ENCODE assay signal across 21 mouse cellular contexts in genomic region chr14:36198396-36198795, GRCm38 (mm10).
DNase-seq lines count a peak whose midpoint lies in the region; ATAC-seq lines count a peak whose summit lies in the region.
"Had no signal": no experiment of that assay in that cellular context is flagged by ENCODE, and none has a peak within 500 bp of the region (broad histone marks: within the 10 kb centered on the region; RNA-seq: fewer than 3 reads in every experiment).

No protein-coding gene starts in this region.

- no peaks in the 10 kb centered on the region for H3K36me3 ChIP-seq in midbrain, embryonic 13.5 days
- H3K36me3 ChIP-seq: forebrain, embryonic 10.5 days; hindbrain, embryonic 12.5 days; hindbrain, embryonic 15.5 days had no signal

- no peak for ATAC-seq in midbrain, embryonic 13.5 days
- ATAC-seq: activated CD4-positive, CD25-positive, alpha-beta regulatory T cell, adult 4 months; forebrain, embryonic 13.5 days; forebrain, embryonic 16.5 days had no signal

- no peak overlapping the region for H3K4me2 ChIP-seq in midbrain, embryonic 13.5 days (replicated peaks)
- H3K4me2 ChIP-seq: forebrain, embryonic 13.5 days; heart, embryonic 11.5 days; hindbrain, embryonic 12.5 days; hindbrain, embryonic 15.5 days had no signal

- DNase-seq in layer of hippocampus, adult 11-12 months (ENCODE audit: low spot score), result peak; percentile 47
- no peak for DNase-seq in layer of hippocampus, postnatal 25 days (ENCODE audit: extremely low spot score in 1 of 2, low spot score in 1 of 2)
- peak; percentile 76 for DNase-seq in layer of hippocampus, adult 9-11 months
- peak; percentile 27 to 50 for DNase-seq in layer of hippocampus, postnatal 36 days
- no peak for DNase-seq in thymus, adult 18-20 months
- DNase-seq: adrenal gland, adult 8-10 months; adrenal gland, postnatal 25 days; cerebellum, adult 11-12 months; cerebellum, adult 8-10 months; cerebellum, postnatal 36 days; gastrocnemius, adult 2 months; gastrocnemius, postnatal 14 days; heart, adult 11 months had no signal

- H3K4me3 ChIP-seq in midbrain, embryonic 13.5 days (replicated peaks), result no peak overlapping the region
- H3K4me3 ChIP-seq: forebrain, embryonic 10.5 days; forebrain, embryonic 13.5 days; gastrocnemius, adult 2 months; hindbrain, embryonic 12.5 days; hindbrain, embryonic 15.5 days had no signal

- H3K27me3 ChIP-seq in midbrain, embryonic 13.5 days, result no peaks in the 10 kb centered on the region
- H3K27me3 ChIP-seq: forebrain, embryonic 13.5 days; hindbrain, embryonic 12.5 days; hindbrain, embryonic 15.5 days had no signal

- no peak overlapping the region for H3K9ac ChIP-seq in midbrain, embryonic 13.5 days (replicated peaks)
- H3K9ac ChIP-seq: forebrain, embryonic 13.5 days; hindbrain, embryonic 12.5 days; hindbrain, embryonic 15.5 days had no signal

- 0 out of 2 replicates have a peak, but pooled peaks cover 6% of the 10 kb centered on the region for H3K4me1 ChIP-seq in midbrain, embryonic 13.5 days (replicated peaks)
- H3K4me1 ChIP-seq: forebrain, embryonic 10.5 days; hindbrain, embryonic 12.5 days; hindbrain, embryonic 15.5 days had no signal

- WGBS in midbrain, embryonic 13.5 days, result 100% methylated on average over 5 of the region's 5 CpGs

- H3K9me3 ChIP-seq in midbrain, embryonic 13.5 days, result no peaks in the 10 kb centered on the region
- H3K9me3 ChIP-seq: forebrain, embryonic 10.5 days; forebrain, embryonic 13.5 days; hindbrain, embryonic 15.5 days had no signal

- H3K27ac ChIP-seq in midbrain, embryonic 13.5 days, result no peak overlapping the region
- H3K27ac ChIP-seq: forebrain, embryonic 10.5 days; forebrain, embryonic 13.5 days; gastrocnemius, adult 2 months; hindbrain, embryonic 12.5 days; hindbrain, embryonic 15.5 days had no signal

Comparison
In these comparisons a context has a peak if more than half of its experiments do, and no peak if none do; other contexts are left out.
1. DNase-seq: peak in layer of hippocampus, adult 11-12 months (single experiment), layer of hippocampus, adult 9-11 months (single experiment) and layer of hippocampus, postnatal 36 days (2 of 2); none in layer of hippocampus, postnatal 25 days (0 of 2) and thymus, adult 18-20 months (0 of 2).